Comparison of ENCODE assay signal across 8 mouse cellular contexts in the genomic region with DNA sequence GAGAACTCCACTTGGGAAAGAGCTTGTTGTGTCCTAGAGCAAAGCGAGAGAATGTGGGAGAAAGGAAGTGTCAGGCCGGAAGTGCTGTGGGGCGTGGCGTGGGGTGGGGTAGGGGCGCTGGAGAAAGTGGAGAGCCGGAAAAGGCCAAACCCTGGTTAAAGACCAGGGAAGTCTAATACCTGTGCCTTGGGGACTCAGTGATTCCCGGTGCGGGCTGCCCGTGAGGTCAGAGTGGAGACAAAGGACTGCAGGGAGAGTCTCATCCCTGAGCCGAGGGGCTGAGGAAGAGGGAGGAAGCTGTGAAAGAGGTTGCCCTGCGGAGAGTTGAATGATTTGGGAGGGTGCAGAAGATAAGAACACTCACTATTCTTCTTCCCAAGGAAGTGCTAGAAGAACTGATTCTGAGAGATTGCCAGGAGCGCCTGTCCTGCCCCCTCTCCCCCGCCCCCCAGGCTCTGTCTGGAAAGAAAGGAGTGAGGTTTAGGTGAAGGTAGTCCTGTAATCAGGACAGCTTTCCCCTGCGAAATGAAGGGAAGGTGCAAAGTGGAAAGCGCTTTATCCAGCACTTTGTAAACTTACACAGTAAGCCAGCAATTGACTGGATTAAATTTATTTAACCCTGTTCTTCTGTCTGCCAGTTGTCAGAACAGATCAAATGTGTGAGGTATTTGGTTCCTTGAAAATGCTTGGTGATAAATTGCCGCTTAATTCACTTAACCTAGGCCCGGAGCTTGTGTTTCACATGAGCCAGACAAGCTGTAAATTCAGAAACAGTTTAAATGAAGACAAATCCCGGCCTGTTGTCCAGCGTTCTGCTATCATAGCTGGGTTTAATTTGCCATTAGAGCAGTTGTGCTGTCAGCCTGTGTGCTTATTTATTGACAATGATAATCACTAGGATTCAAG. TPM values are rescaled to one million over a fixed set of nuclear protein-coding genes. Genes with fewer than 3 reads are reported as not detected.
DNase-seq lines count a peak whose midpoint lies in the region; ATAC-seq and TF ChIP-seq lines count a peak whose summit lies in the region.

No protein-coding gene starts in this region.

- 23% methylated on average over 19 of the region's 19 CpGs for WGBS in kidney, adult 2 months
- WGBS in intestine, embryonic 16.5 days: 11% methylated on average over 19 of the region's 19 CpGs
- 19% methylated on average over 19 of the region's 19 CpGs for WGBS in lung, embryonic 15.5 days
- 17% methylated on average over 19 of the region's 19 CpGs for WGBS in stomach, postnatal 0 days

- no peak for TF ChIP-seq CTCF in kidney, adult 2 months (conservative IDR thresholded peaks at IDR 0.05; ENCODE audit: insufficient read depth, insufficient read length, low read depth, low read length)
- no peak for TF ChIP-seq CTCF in stomach, postnatal 0 days (IDR thresholded peaks at IDR 0.05; ENCODE audit: low read depth)
- no peak for TF ChIP-seq CTCF in layer of hippocampus, adult 2 months (conservative IDR thresholded peaks at IDR 0.05)

- H3K4me1 ChIP-seq in kidney, adult 2 months (ENCODE audit: control insufficient read depth, insufficient read depth, low read length): peaks cover 27% of the 10 kb centered on the region
- H3K4me1 ChIP-seq in intestine, embryonic 16.5 days (ENCODE audit: control insufficient read depth, insufficient read depth, low read length): peaks cover 13% of the 10 kb centered on the region
- H3K4me1 ChIP-seq in lung, embryonic 15.5 days: peaks cover 30% of the 10 kb centered on the region
- H3K4me1 ChIP-seq in stomach, postnatal 0 days (replicated peaks; ENCODE audit: control insufficient read depth, insufficient read depth): peaks cover 6% of the 10 kb centered on the region; the same call in 1 of the 2 replicates

- peak overlapping the region; percentile 50 for H3K4me2 ChIP-seq in intestine, embryonic 16.5 days (ENCODE audit: low read depth, low read length)
- peak overlapping the region; percentile 55 for H3K4me2 ChIP-seq in lung, embryonic 15.5 days
- H3K4me2 ChIP-seq in stomach, postnatal 0 days (replicated peaks; ENCODE audit: low read depth): peak overlapping the region; percentile 46

- intact Hi-C loops in gastrocnemius, postnatal 14 days (cut with DNase I; ENCODE audit: low total_unique reads): no loop called here

- peak overlapping the region; percentile 81 for H3K27ac ChIP-seq in kidney, adult 2 months (ENCODE audit: insufficient read depth, low read depth, low read length)
- peak overlapping the region; percentile 55 for H3K27ac ChIP-seq in intestine, embryonic 16.5 days (ENCODE audit: low read length)
- H3K27ac ChIP-seq in lung, embryonic 15.5 days: peak overlapping the region; percentile 58; the same call in 1 of the 2 replicates
- H3K27ac ChIP-seq in stomach, postnatal 0 days (replicated peaks): peak overlapping the region; percentile 37; the same call in 1 of the 2 replicates
- no peak overlapping the region for H3K27ac ChIP-seq in layer of hippocampus, adult 2 months

- no peaks in the 10 kb centered on the region for H3K27me3 ChIP-seq in kidney, adult 2 months (replicated peaks; ENCODE audit: control insufficient read depth, insufficient read depth, low read length)
- no peaks in the 10 kb centered on the region for H3K27me3 ChIP-seq in intestine, embryonic 16.5 days (replicated peaks; ENCODE audit: control insufficient read depth, insufficient read depth, low read length)
- no peaks in the 10 kb centered on the region for H3K27me3 ChIP-seq in lung, embryonic 15.5 days
- H3K27me3 ChIP-seq in stomach, postnatal 0 days (ENCODE audit: control insufficient read depth, insufficient read depth, low read length): no peaks in the 10 kb centered on the region

- H3K9me3 ChIP-seq in intestine, embryonic 16.5 days (ENCODE audit: control insufficient read depth, low read length): no peaks in the 10 kb centered on the region
- no peaks in the 10 kb centered on the region for H3K9me3 ChIP-seq in lung, embryonic 15.5 days
- no peaks in the 10 kb centered on the region for H3K9me3 ChIP-seq in stomach, postnatal 0 days (ENCODE audit: control insufficient read depth, low read length)

- TF ChIP-seq POLR2A in kidney, adult 2 months (IDR thresholded peaks at IDR 0.05; ENCODE audit: low read depth, low read length): no peak

- TF ChIP-seq EP300 in stomach, postnatal 0 days (optimal IDR thresholded peaks at IDR 0.05): no peak

- peak; percentile 59 for ATAC-seq in intestine, embryonic 16.5 days
- ATAC-seq in lung, embryonic 15.5 days (ENCODE audit: borderline replicate concordance, extremely low read depth, low FRiP score, low TSS enrichment): peak; percentile 59; the same call in 1 of the 2 replicates
- peak; percentile 54; the same call in 1 of the 2 replicates for ATAC-seq in stomach, postnatal 0 days (ENCODE audit: low FRiP score, low TSS enrichment)

- no peak overlapping the region for H3K4me3 ChIP-seq in kidney, adult 2 months (ENCODE audit: insufficient read depth, low read depth, low read length)
- peak overlapping the region; percentile 30 for H3K4me3 ChIP-seq in intestine, embryonic 16.5 days (ENCODE audit: low read length)
- peak overlapping the region; percentile 14 for H3K4me3 ChIP-seq in lung, embryonic 15.5 days
- no peak overlapping the region for H3K4me3 ChIP-seq in stomach, postnatal 0 days (ENCODE audit: low read depth, low read length)
- H3K4me3 ChIP-seq in layer of hippocampus, adult 2 months: no peak overlapping the region

- H3K9ac ChIP-seq in intestine, embryonic 16.5 days (ENCODE audit: low read depth, low read length): peak overlapping the region; percentile 34; the same call in 1 of the 2 replicates
- 0 out of 2 replicates have a peak overlapping the region, but pooled peaks have one; percentile 17 for H3K9ac ChIP-seq in lung, embryonic 15.5 days
- no peak overlapping the region for H3K9ac ChIP-seq in stomach, postnatal 0 days (ENCODE audit: low read length)

- no peaks in the 10 kb centered on the region for H3K36me3 ChIP-seq in kidney, adult 2 months (ENCODE audit: control insufficient read depth, insufficient read depth, low read length)
- no peaks in the 10 kb centered on the region for H3K36me3 ChIP-seq in intestine, embryonic 16.5 days (ENCODE audit: control insufficient read depth, insufficient read depth, low read length)
- no peaks in the 10 kb centered on the region for H3K36me3 ChIP-seq in lung, embryonic 15.5 days
- no peaks in the 10 kb centered on the region for H3K36me3 ChIP-seq in stomach, postnatal 0 days (ENCODE audit: control insufficient read depth, insufficient read depth, low read length)

- peak; percentile 49 for DNase-seq in kidney, adult 2 months
- DNase-seq in kidney, adult 18-20 months: no peak
- peak; percentile 36 for DNase-seq in gastrocnemius, postnatal 14 days
- DNase-seq in stomach, postnatal 0 days (ENCODE audit: low spot score): peak; percentile 66
- DNase-seq in cerebellum, postnatal 25 days: no peak
- no peak for DNase-seq in layer of hippocampus, adult 2 months (ENCODE audit: low spot score in 2 of 2)

RNA-seq across cellular contexts. Expression of a gene that starts 11.3 kb away (rescaled TPM):
- 23.7 and 28.0 TPM in 2 replicates for polyA plus RNA-seq in kidney, adult 2 months (2012; rRNA removed)
- 1 to 10 TPM; 5.4 to 6.0 TPM for total RNA-seq in gastrocnemius, postnatal 14 days (2021)
- polyA plus RNA-seq in intestine, embryonic 16.5 days (2015; fragmentation: Nextera tagmentation; extraction: Ambion mirVana): 3.1 and 3.2 TPM in 2 replicates
- 12.1 and 14.0 TPM in 2 replicates for polyA plus RNA-seq in lung, embryonic 15.5 days (2015; fragmentation: Nextera tagmentation; extraction: Ambion mirVana)
- 7.6 and 7.8 TPM in 2 replicates for polyA plus RNA-seq in stomach, postnatal 0 days (2015; fragmentation: Nextera tagmentation; extraction: Ambion mirVana)
- 10 to 100 TPM in 1 of 2 experiments, 1 to 10 TPM in 1; 9.7 to 13.4 TPM for total RNA-seq in layer of hippocampus, adult 2 months (2021)

Comparison
In these comparisons a context has a peak if more than half of its experiments do, and no peak if none do; other contexts are left out.
1. DNase-seq: peak in kidney, adult 2 months (single experiment), gastrocnemius, postnatal 14 days (single experiment) and stomach, postnatal 0 days (single experiment); none in kidney, adult 18-20 months (single experiment), cerebellum, postnatal 25 days (0 of 2) and layer of hippocampus, adult 2 months (0 of 2).
2. H3K4me3 ChIP-seq: peak in intestine, embryonic 16.5 days (single experiment) and lung, embryonic 15.5 days (single experiment); none in kidney, adult 2 months (single experiment), stomach, postnatal 0 days (single experiment) and layer of hippocampus, adult 2 months (single experiment).
3. Peak in every context shown above with its lines, with median percentiles within 50 percentile points of each other: ATAC-seq and H3K4me2 ChIP-seq.